ENCODE assay signal across 13 mouse cellular contexts in the genomic region with DNA sequence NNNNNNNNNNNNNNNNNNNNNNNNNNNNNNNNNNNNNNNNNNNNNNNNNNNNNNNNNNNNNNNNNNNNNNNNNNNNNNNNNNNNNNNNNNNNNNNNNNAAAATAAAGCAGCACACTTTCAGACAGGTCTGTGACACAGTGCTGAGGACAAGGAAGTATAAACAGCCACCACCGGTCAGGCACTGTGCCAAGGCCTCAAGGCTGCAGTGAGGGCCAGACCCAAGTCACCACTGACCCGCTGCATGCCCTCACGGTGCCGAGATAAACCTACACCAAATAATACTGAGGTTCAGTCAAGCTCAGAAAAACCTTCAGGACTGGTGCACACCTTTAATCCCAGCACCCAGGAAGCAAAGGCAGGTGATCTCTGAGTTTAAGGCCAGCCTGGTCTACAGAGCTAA. TPM values are rescaled to one million over a fixed set of nuclear protein-coding genes. Genes with fewer than 3 reads are reported as not detected.
DNase-seq lines count a peak whose midpoint lies in the region; ATAC-seq and TF ChIP-seq lines count a peak whose summit lies in the region.
"Had no signal": no experiment of that assay in that cellular context is flagged by ENCODE, and none has a peak within 500 bp of the region (broad histone marks: within the 10 kb centered on the region; RNA-seq: fewer than 3 reads in every experiment).

No protein-coding gene starts in this region.

- DNase-seq in gastrocnemius, postnatal 10 days, result peak; percentile 26
- DNase-seq in gastrocnemius, postnatal 25 days, result no peak
- DNase-seq in midbrain, postnatal 0 days (ENCODE audit: low spot score), result no peak
- DNase-seq in kidney, postnatal 25 days, result peak; percentile 79 to 89
- DNase-seq in thymus, postnatal 25 days, result no peak
- DNase-seq: right cerebral cortex, postnatal 25 days had no signal

- H3K36me3 ChIP-seq in midbrain, embryonic 12.5 days, result no peaks in the 10 kb centered on the region
- no peaks in the 10 kb centered on the region for H3K36me3 ChIP-seq in midbrain, postnatal 0 days (ENCODE audit: insufficient read depth, low read length)
- H3K36me3 ChIP-seq: forebrain, embryonic 12.5 days; liver, embryonic 15.5 days had no signal

- TF ChIP-seq CTCF in midbrain, postnatal 0 days (IDR thresholded peaks at IDR 0.05), result no peak
- no peak for TF ChIP-seq CTCF in bone marrow, adult 2 months (IDR thresholded peaks at IDR 0.05; ENCODE audit: control insufficient read depth, insufficient read depth, low read length)

- WGBS in midbrain, embryonic 12.5 days, result 89% methylated on average over 4 of the region's 4 CpGs
- 62% methylated on average over 4 of the region's 4 CpGs for WGBS in midbrain, postnatal 0 days
- 43% methylated on average over 4 of the region's 4 CpGs for WGBS in bone marrow, adult 2 months

- no peak overlapping the region for H3K4me3 ChIP-seq in midbrain, embryonic 12.5 days
- H3K4me3 ChIP-seq in midbrain, postnatal 0 days (ENCODE audit: low read depth, low read length), result no peak overlapping the region
- H3K4me3 ChIP-seq in bone marrow, adult 2 months (replicated peaks; ENCODE audit: control insufficient read depth, low read depth, low read length), result no peak overlapping the region
- H3K4me3 ChIP-seq: forebrain, embryonic 12.5 days; liver, embryonic 15.5 days had no signal

- peaks cover 4% of the 10 kb centered on the region; the same call in 1 of the 2 replicates for H3K4me1 ChIP-seq in midbrain, embryonic 12.5 days
- no peaks in the 10 kb centered on the region for H3K4me1 ChIP-seq in midbrain, postnatal 0 days (ENCODE audit: insufficient read depth, low read length)
- peaks cover 4% of the 10 kb centered on the region for H3K4me1 ChIP-seq in bone marrow, adult 2 months (ENCODE audit: control insufficient read depth, insufficient read depth, low read length)
- H3K4me1 ChIP-seq: liver, embryonic 15.5 days had no signal

- H3K9ac ChIP-seq in midbrain, embryonic 12.5 days (replicated peaks), result no peak overlapping the region
- H3K9ac ChIP-seq in midbrain, postnatal 0 days (replicated peaks; ENCODE audit: low read length, poor library complexity, severe bottlenecking), result no peak overlapping the region
- H3K9ac ChIP-seq: forebrain, embryonic 12.5 days; liver, embryonic 15.5 days had no signal

- 0 out of 2 replicates have a peak overlapping the region, but pooled peaks have one; percentile 4 for H3K27ac ChIP-seq in midbrain, embryonic 12.5 days (replicated peaks)
- no peak overlapping the region for H3K27ac ChIP-seq in midbrain, postnatal 0 days (ENCODE audit: low read depth, low read length)
- H3K27ac ChIP-seq in bone marrow, adult 2 months (ENCODE audit: control insufficient read depth, insufficient read depth, low read depth, low read length, poor library complexity), result peak overlapping the region; percentile 55
- H3K27ac ChIP-seq: forebrain, embryonic 12.5 days; kidney, postnatal 0 days; liver, embryonic 15.5 days had no signal

- no peaks in the 10 kb centered on the region for H3K27me3 ChIP-seq in midbrain, embryonic 12.5 days
- H3K27me3 ChIP-seq in midbrain, postnatal 0 days (ENCODE audit: insufficient read depth, low read length), result no peaks in the 10 kb centered on the region
- H3K27me3 ChIP-seq: forebrain, embryonic 12.5 days; liver, embryonic 15.5 days had no signal

- no peak for TF ChIP-seq POLR2A in bone marrow, adult 2 months (IDR thresholded peaks at IDR 0.05; ENCODE audit: borderline replicate concordance, control insufficient read depth, low read depth, low read length)

- ATAC-seq in midbrain, embryonic 12.5 days (ENCODE audit: low FRiP score, low read depth), result no peak
- no peak for ATAC-seq in midbrain, postnatal 0 days (ENCODE audit: low FRiP score)
- no peak for ATAC-seq in megakaryocyte, adult 5-6 weeks (ENCODE audit: poor library complexity, severe bottlenecking)

- no peaks in the 10 kb centered on the region for H3K9me3 ChIP-seq in midbrain, embryonic 12.5 days
- no peaks in the 10 kb centered on the region for H3K9me3 ChIP-seq in midbrain, postnatal 0 days (ENCODE audit: low read length)
- H3K9me3 ChIP-seq: forebrain, embryonic 12.5 days; liver, embryonic 15.5 days had no signal

- H3K4me2 ChIP-seq in midbrain, embryonic 12.5 days (replicated peaks), result no peak overlapping the region
- no peak overlapping the region for H3K4me2 ChIP-seq in midbrain, postnatal 0 days (ENCODE audit: low read depth, low read length, poor library complexity, severe bottlenecking)
- H3K4me2 ChIP-seq: forebrain, embryonic 12.5 days; liver, embryonic 15.5 days; midbrain, embryonic 11.5 days had no signal

RNA-seq across cellular contexts. Expression of a gene that starts 13.7 kb away (rescaled TPM):
- 10 to 100 TPM in 1 of 2 experiments, 1 to 10 TPM in 1; 8.9 to 11.0 TPM for total RNA-seq in gastrocnemius, postnatal 10 days (2021)
- total RNA-seq in gastrocnemius, postnatal 25 days (2021), result 1 to 10 TPM; 1.3 to 1.7 TPM
- 22.0 and 22.6 TPM in 2 replicates for polyA plus RNA-seq in midbrain, embryonic 12.5 days (2016; fragmentation: Nextera tagmentation; extraction: Ambion mirVana)
- total RNA-seq in midbrain, postnatal 0 days (2014; rRNA removed), result 88.7 and 106 TPM in 2 replicates
- 30.4 and 31.2 TPM in 2 replicates for polyA plus RNA-seq in midbrain, postnatal 0 days (2015; fragmentation: Nextera tagmentation; extraction: Ambion mirVana)
- polyA plus RNA-seq in bone marrow, adult 2 months (2011; ENCODE audit: insufficient read depth, insufficient read length, low replicate concordance, missing spikeins), result 3.6 and 7.4 TPM in 2 replicates
- total RNA-seq in megakaryocyte, adult 5-6 weeks (2015), result 0.05 TPM in 1 of 2 replicates, not detected in the other
- 0.04 TPM in 1 of 2 replicates, not detected in the other for total RNA-seq in megakaryocyte, adult 5-6 weeks (2017)

Comparison
In these comparisons a context has a peak if more than half of its experiments do, and no peak if none do; other contexts are left out.
1. DNase-seq: peak in gastrocnemius, postnatal 10 days (single experiment) and kidney, postnatal 25 days (2 of 2); none in gastrocnemius, postnatal 25 days (single experiment), midbrain, postnatal 0 days (single experiment) and thymus, postnatal 25 days (single experiment).